Mouse (Mus musculus) G1E (cell line): Measurements from ENCODE around the gene Dctn3. TPM values are rescaled to one million over a fixed set of nuclear protein-coding genes. Genes with fewer than 3 reads are reported as not detected.

ENCODE experiments used
- ATAC-seq: 2 replicates; pipeline ENCODE4 v1.8.0; 2016; ENCODE audit warnings: mild to moderate bottlenecking; ENCODE audit not compliant: insufficient number of reproducible peaks, poor library complexity, low FRiP score, severe bottlenecking; ENCODE audit errors: extremely low read depth
- DNase-seq: peaks from one replicate; pipeline ENCODE4 v3.0.0; 2012; ENCODE audit warnings: low spot score
- H3K27me3 ChIP-seq: 2 replicates; pipeline ENCODE4 v1.6.1; 2012; ENCODE audit warnings: mild to moderate bottlenecking, low read length, inconsistent platforms; ENCODE audit not compliant: insufficient read depth
- H3K36me3 ChIP-seq: replicated peaks from 2 replicates; pipeline ENCODE3; 2012; ENCODE audit warnings: mild to moderate bottlenecking, inconsistent platforms
- H3K4me1 ChIP-seq: 2 replicates; pipeline ENCODE4 v1.6.1; 2012; ENCODE audit warnings: low read depth, low read length, inconsistent platforms, mixed read lengths; ENCODE audit not compliant: insufficient read depth
- H3K4me3 ChIP-seq: 2 replicates; pipeline ENCODE4 v1.5.1; 2012; ENCODE audit warnings: low read depth, mild to moderate bottlenecking, inconsistent platforms, low read length, moderate library complexity, mixed read lengths
- H3K9me3 ChIP-seq: replicated peaks from 2 replicates; pipeline ENCODE4 v1.6.1; 2012; ENCODE audit warnings: inconsistent platforms
- CTCF ChIP-seq: IDR thresholded peaks from 2 replicates; pipeline ENCODE4 v1.5.1; 2012; ENCODE audit warnings: low read depth, low read length, inconsistent platforms, mixed read lengths
- GATA1 ChIP-seq: IDR thresholded peaks from 2 replicates; pipeline ENCODE4 v1.6.1; 2012; ENCODE audit warnings: borderline replicate concordance, low read length, inconsistent platforms, mixed read lengths
- GATA2 ChIP-seq: IDR thresholded peaks from 2 replicates; pipeline ENCODE4 v1.6.1; 2012; ENCODE audit warnings: low read depth, low read length, inconsistent platforms, borderline replicate concordance
- POLR2AphosphoS5 ChIP-seq: IDR thresholded peaks from 2 replicates; pipeline ENCODE4 v1.6.1; 2012; ENCODE audit warnings: low read depth, low read length, inconsistent platforms; ENCODE audit not compliant: insufficient replicate concordance
- TAL1 ChIP-seq: conservative IDR thresholded peaks from 2 replicates; pipeline ENCODE4 v1.6.1; 2012; ENCODE audit warnings: low read depth, low read length, inconsistent platforms, mixed read lengths
- polyA plus RNA-seq: library from polyadenylated mRNA; stranded (reverse); fragments of >175 nt; gene quantifications from 2 replicates; pipeline ENCODE4 v1.2.3, GENCODE M21; 2012
- total RNA-seq, 2 experiments: library from RNA; stranded (forward) in 1 of 2; stranded (reverse) in 1 of 2; fragments of 200-1000 nt in 1 of 2; fragments of >200 nt in 1 of 2; fragmentation: Nextera tagmentation in 1 of 2; gene quantifications; 2 replicates each; pipeline ENCODE4 v1.2.3; 2014 to 2017

Gene Dctn3
- total and polyA plus RNA-seq, 3 experiments, result 95.3 to 187 (median 178) TPM

DNA sequence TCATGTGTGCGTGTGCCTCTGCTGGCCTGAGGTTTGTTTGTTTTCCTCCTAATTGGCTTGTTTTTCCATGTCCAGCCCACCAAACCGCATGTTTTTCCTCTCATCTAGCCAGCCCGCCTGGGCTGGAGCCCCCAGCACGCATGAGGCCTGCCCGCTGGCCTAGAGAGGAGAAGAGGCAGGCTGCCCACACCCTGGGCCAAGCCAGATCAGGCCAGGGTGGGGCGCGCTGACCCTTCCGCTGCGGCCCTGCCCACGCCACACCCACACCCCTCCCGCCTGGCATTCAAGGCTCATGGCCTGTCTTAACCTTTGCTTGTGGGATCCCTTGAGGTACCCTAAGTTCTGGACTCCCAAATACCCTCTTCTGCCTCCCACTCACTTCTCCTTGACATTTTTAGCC, 56.3 kb downstream of the Dctn3 start:
- DNase-seq (no peak), ATAC-seq (no peak)
- Histone ChIP-seq H3K27me3 (peaks cover 27% of the 10 kb centered on the region), H3K4me3 (no peak overlapping the region), H3K9me3 (no peaks in the 10 kb centered on the region), H3K36me3 (no peaks in the 10 kb centered on the region), H3K4me1 (no peaks in the 10 kb centered on the region)
- no peak for TF ChIP-seq GATA1

DNA sequence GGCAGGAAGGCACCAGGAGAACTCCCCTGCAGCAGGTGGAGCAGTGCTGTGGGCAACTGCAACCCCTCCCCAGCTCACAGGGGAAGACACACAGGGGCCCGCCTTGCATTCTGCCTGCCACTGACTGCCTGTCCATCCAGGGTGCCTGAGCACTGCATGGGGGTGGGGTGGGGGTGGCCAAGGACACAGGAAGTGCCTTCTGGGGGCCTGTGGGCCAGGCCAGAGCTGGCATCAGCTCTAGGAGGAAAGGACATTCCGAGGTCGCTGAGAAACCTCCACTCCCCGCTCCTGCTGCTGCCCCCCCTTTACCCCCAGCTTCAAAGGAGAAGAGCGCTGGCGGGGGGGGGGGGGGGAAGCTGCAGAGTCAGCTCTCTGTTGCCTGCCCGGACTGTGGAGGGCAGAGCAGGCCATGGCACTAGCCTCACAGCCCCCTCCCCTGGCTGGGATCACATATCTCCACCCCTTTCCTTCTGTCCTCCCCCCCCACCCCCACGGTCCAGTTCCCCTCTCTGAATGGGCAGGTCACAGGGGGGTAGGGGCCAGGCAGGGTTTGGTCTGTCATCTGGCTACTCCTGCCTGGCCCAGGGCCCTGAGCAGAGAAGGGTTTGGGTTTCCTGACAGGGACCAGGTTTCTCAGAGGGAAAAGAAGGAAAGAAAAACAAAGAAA, 57.8 kb downstream of the Dctn3 start:
- Histone ChIP-seq H3K36me3 (no peaks in the 10 kb centered on the region), H3K4me1 (no peaks in the 10 kb centered on the region), H3K4me3 (no peak overlapping the region), H3K9me3 (no peaks in the 10 kb centered on the region), H3K27me3 (peaks cover 26% of the 10 kb centered on the region)
- ATAC-seq (no peak), DNase-seq (no peak)
- TF ChIP-seq CTCF (no peak), TAL1 (no peak), GATA1 (no peak), POLR2AphosphoS5 (no peak), GATA2 (no peak)

Other genes with a start within 250 kb of the Dctn3 start
- gene AI464131, start 220.1 kb downstream of the Dctn3 start, total RNA-seq (2014; fragmentation: Nextera tagmentation), result 4.3 and 4.4 TPM in 2 replicates
- 7.0 and 7.3 TPM in 2 replicates for gene AI464131, start 220.1 kb downstream of the Dctn3 start, total RNA-seq (2017)
- gene AI464131, start 220.1 kb downstream of the Dctn3 start, polyA plus RNA-seq, result 2.2 and 3.1 TPM in 2 replicates
- gene 1110017D15Rik, start 205.8 kb downstream of the Dctn3 start, total RNA-seq (2014; fragmentation: Nextera tagmentation), result 7.3 and 10.5 TPM in 2 replicates
- 0.22 and 1.7 TPM in 2 replicates for gene 1110017D15Rik, start 205.8 kb downstream of the Dctn3 start, total RNA-seq (2017)
- gene 1110017D15Rik, start 205.8 kb downstream of the Dctn3 start, polyA plus RNA-seq, result 0.08 TPM in 1 of 2 replicates, not detected in the other
- 2.5 and 2.9 TPM in 2 replicates for gene Fam219a, start 153.6 kb downstream of the Dctn3 start, total RNA-seq (2014; fragmentation: Nextera tagmentation)
- gene Fam219a, start 153.6 kb downstream of the Dctn3 start, total RNA-seq (2017), result 0.44 and 0.87 TPM in 2 replicates
- 2.5 and 2.6 TPM in 2 replicates for gene Fam219a, start 153.6 kb downstream of the Dctn3 start, polyA plus RNA-seq
- gene Dnaic1, start 153.4 kb downstream of the Dctn3 start, total RNA-seq (2014; fragmentation: Nextera tagmentation), result not detected in 2 replicates
- 0.23 TPM in 1 of 2 replicates, not detected in the other for gene Dnaic1, start 153.4 kb downstream of the Dctn3 start, total RNA-seq (2017)
- not detected in 2 replicates for gene Dnaic1, start 153.4 kb downstream of the Dctn3 start, polyA plus RNA-seq
- gene Enho, start 82.8 kb downstream of the Dctn3 start, total RNA-seq (2014; fragmentation: Nextera tagmentation), result not detected in 2 replicates
- gene Enho, start 82.8 kb downstream of the Dctn3 start, total RNA-seq (2017), result 0.22 TPM in 1 of 2 replicates, not detected in the other
- gene Enho, start 82.8 kb downstream of the Dctn3 start, polyA plus RNA-seq, result not detected in 2 replicates
- gene Cntfr, start 26.1 kb downstream of the Dctn3 start, total RNA-seq (2014; fragmentation: Nextera tagmentation), result not detected in 2 replicates
- gene Cntfr, start 26.1 kb downstream of the Dctn3 start, total RNA-seq (2017), result 0.33 TPM in 1 of 2 replicates, not detected in the other
- gene Cntfr, start 26.1 kb downstream of the Dctn3 start, polyA plus RNA-seq, result 1.7 and 2.2 TPM in 2 replicates
- 3.4 and 4.0 TPM in 2 replicates for gene Il11ra1, start 23.2 kb downstream of the Dctn3 start, total RNA-seq (2014; fragmentation: Nextera tagmentation)
- 13.1 and 18.5 TPM in 2 replicates for gene Il11ra1, start 23.2 kb downstream of the Dctn3 start, total RNA-seq (2017)
- gene Il11ra1, start 23.2 kb downstream of the Dctn3 start, polyA plus RNA-seq, result 4.6 and 6.7 TPM in 2 replicates
- 6.4 and 26.3 TPM in 2 replicates for gene Rpp25l, start 9.6 kb downstream of the Dctn3 start, total RNA-seq (2014; fragmentation: Nextera tagmentation)
- 31.7 and 36.5 TPM in 2 replicates for gene Rpp25l, start 9.6 kb downstream of the Dctn3 start, total RNA-seq (2017)
- gene Rpp25l, start 9.6 kb downstream of the Dctn3 start, polyA plus RNA-seq, result 77.0 and 82.0 TPM in 2 replicates
- not detected in 2 replicates for gene Arid3c, start 8.0 kb upstream of the Dctn3 start, total RNA-seq (2014; fragmentation: Nextera tagmentation)
- gene Arid3c, start 8.0 kb upstream of the Dctn3 start, total RNA-seq (2017), result 0.12 TPM in 1 of 2 replicates, not detected in the other
- not detected in 2 replicates for gene Arid3c, start 8.0 kb upstream of the Dctn3 start, polyA plus RNA-seq
- gene Galt, start 32.1 kb upstream of the Dctn3 start, total RNA-seq (2014; fragmentation: Nextera tagmentation), result 43.9 and 58.2 TPM in 2 replicates
- 34.2 and 37.7 TPM in 2 replicates for gene Galt, start 32.1 kb upstream of the Dctn3 start, total RNA-seq (2017)
- gene Galt, start 32.1 kb upstream of the Dctn3 start, polyA plus RNA-seq, result 41.0 and 52.4 TPM in 2 replicates
- gene Sigmar1, start 33.0 kb upstream of the Dctn3 start, total RNA-seq (2014; fragmentation: Nextera tagmentation), result 53.4 and 57.8 TPM in 2 replicates
- 36.0 and 39.1 TPM in 2 replicates for gene Sigmar1, start 33.0 kb upstream of the Dctn3 start, total RNA-seq (2017)
- 32.8 and 54.3 TPM in 2 replicates for gene Sigmar1, start 33.0 kb upstream of the Dctn3 start, polyA plus RNA-seq
- gene Ccl27a, start 51.1 kb upstream of the Dctn3 start, total RNA-seq (2014; fragmentation: Nextera tagmentation), result 2.3 TPM in 1 of 2 replicates, not detected in the other
- gene Ccl27a, start 51.1 kb upstream of the Dctn3 start, total RNA-seq (2017), result not detected in 2 replicates
- gene Ccl27a, start 51.1 kb upstream of the Dctn3 start, polyA plus RNA-seq, result 1.2 TPM in 1 of 2 replicates, not detected in the other
- gene Gm21541, start 180.4 kb upstream of the Dctn3 start, total RNA-seq (2014; fragmentation: Nextera tagmentation), result not detected in 2 replicates
- gene Gm21541, start 180.4 kb upstream of the Dctn3 start, total RNA-seq (2017), result not detected in 2 replicates
- not detected in 2 replicates for gene Gm21541, start 180.4 kb upstream of the Dctn3 start, polyA plus RNA-seq
- 0.98 TPM in 1 of 2 replicates, not detected in the other for gene Gm20878, start 218.4 kb upstream of the Dctn3 start, total RNA-seq (2014; fragmentation: Nextera tagmentation)
- gene Gm20878, start 218.4 kb upstream of the Dctn3 start, total RNA-seq (2017), result 0.44 TPM in 1 of 2 replicates, not detected in the other
- gene Gm20878, start 218.4 kb upstream of the Dctn3 start, polyA plus RNA-seq, result 0.43 TPM in 1 of 2 replicates, not detected in the other
- gene Fam205a4, start 242.9 kb upstream of the Dctn3 start, total RNA-seq (2014; fragmentation: Nextera tagmentation), result not detected in 2 replicates
- not detected in 2 replicates for gene Fam205a4, start 242.9 kb upstream of the Dctn3 start, total RNA-seq (2017)
- not detected in 2 replicates for gene Fam205a4, start 242.9 kb upstream of the Dctn3 start, polyA plus RNA-seq